Mouse (Mus musculus): Measurements from ENCODE around the gene Tmem131l. TPM values are rescaled to one million over a fixed set of nuclear protein-coding genes. Genes with fewer than 3 reads are reported as not detected.
A peak's percentile ranks its signal among the peaks of the same experiment; 100 is the strongest.

Gene Tmem131l
- polyA plus RNA-seq, 1 experiment: 9.8 TPM

DNA sequence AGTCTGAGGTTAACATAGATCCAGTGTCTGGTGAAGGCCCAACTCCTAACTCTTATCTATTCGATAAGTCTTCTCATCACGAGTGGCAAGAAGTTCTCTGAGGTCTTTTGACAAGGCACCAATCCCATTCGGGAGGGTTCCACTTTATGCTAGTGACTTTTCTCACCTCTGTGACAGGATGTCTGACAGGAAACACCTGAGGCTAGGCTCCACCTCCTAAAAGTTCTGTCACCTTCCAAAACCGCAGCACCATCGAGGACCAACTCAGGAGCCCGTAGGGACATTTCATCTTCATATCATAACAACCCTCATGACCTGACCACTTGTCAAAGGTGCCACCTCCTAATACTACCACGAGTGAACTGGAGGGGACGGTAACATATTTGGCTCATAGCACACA lies 6.2 kb upstream of the Tmem131l start:
- no peaks in the 10 kb centered on the region for H3K27me3 ChIP-seq (replicated peaks; ENCODE audit: control insufficient read depth, insufficient read depth, low read length)
- H3K4me1 ChIP-seq (ENCODE audit: control insufficient read depth, insufficient read depth, low read length): no peaks in the 10 kb centered on the region
- DNase-seq: no peak
- 89% methylated on average over 8 of the region's 8 CpGs for WGBS
- TF ChIP-seq POLR2A (IDR thresholded peaks at IDR 0.05; ENCODE audit: low read depth, low read length) (no peak), CTCF (conservative IDR thresholded peaks at IDR 0.05; ENCODE audit: insufficient read depth, insufficient read length, low read depth, low read length) (no peak)
- H3K36me3 ChIP-seq (ENCODE audit: control insufficient read depth, insufficient read depth, low read length): no peaks in the 10 kb centered on the region
- no peak overlapping the region for H3K4me3 ChIP-seq (ENCODE audit: insufficient read depth, low read depth, low read length)
- H3K27ac ChIP-seq (ENCODE audit: insufficient read depth, low read depth, low read length): no peak overlapping the region

DNA sequence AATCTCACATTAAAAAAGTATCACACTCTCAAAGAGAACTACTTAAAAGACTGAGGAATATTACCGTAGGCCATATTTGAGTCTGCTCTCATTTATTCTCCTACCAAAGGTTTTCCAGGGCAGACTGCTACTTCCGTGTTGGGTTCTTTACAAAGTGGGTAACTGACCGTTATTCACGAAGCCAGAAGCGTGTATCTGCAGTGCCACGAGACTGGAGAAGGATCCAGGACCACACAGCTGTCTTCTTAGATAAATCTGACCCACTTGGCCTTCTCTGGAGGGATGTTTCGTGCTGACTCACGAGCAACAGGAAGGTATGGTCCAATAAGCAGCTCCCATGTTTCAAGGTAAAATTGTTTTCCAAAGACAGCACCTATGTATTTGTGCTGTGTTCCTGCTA lies 1.8 kb upstream of the Tmem131l start:
- Histone ChIP-seq H3K4me3 (ENCODE audit: insufficient read depth, low read depth, low read length) (no peak overlapping the region), H3K27ac (ENCODE audit: insufficient read depth, low read depth, low read length) (no peak overlapping the region), H3K27me3 (replicated peaks; ENCODE audit: control insufficient read depth, insufficient read depth, low read length) (no peaks in the 10 kb centered on the region), H3K4me1 (ENCODE audit: control insufficient read depth, insufficient read depth, low read length) (no peaks in the 10 kb centered on the region), H3K36me3 (ENCODE audit: control insufficient read depth, insufficient read depth, low read length) (no peaks in the 10 kb centered on the region)
- TF ChIP-seq CTCF (conservative IDR thresholded peaks at IDR 0.05; ENCODE audit: insufficient read depth, insufficient read length, low read depth, low read length): no peak
- TF ChIP-seq POLR2A (IDR thresholded peaks at IDR 0.05; ENCODE audit: low read depth, low read length): no peak
- DNase-seq: no peak
- WGBS: 95% methylated on average over 8 of the region's 8 CpGs

DNA sequence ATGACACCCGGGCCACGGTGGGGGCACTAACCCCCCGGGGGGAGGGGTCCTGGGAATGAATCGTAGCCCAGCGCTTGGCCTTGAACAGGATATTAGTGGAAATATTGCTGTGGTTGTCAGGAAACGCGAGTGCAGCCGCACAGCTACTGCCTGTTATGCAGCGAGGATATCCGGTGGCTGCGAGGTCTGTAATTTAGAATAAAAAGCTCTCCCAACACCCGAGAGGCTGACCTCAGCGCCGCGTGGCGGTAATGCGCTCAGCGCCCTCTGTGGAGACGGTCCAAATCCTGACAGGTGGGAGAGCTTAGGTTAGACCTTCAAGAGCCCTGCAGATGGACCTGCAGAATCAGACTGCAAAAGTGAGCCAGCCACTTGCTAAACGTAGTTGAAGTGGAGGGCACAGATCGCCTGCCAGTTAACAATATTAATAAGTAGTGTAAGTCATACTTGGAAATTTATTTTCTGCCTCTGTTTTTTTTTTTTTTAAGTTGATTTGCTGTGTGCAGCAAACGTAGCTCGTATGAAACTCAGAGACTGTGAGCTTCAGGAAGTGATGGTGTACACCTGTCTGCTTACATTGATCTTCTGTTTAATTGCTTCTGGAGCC lies 604 bp upstream of the Tmem131l start:
- peak overlapping the region; percentile 67 for H3K4me3 ChIP-seq (ENCODE audit: insufficient read depth, low read depth, low read length)
- peak; percentile 74 for DNase-seq
- TF ChIP-seq POLR2A (IDR thresholded peaks at IDR 0.05; ENCODE audit: low read depth, low read length) (no peak), CTCF (conservative IDR thresholded peaks at IDR 0.05; ENCODE audit: insufficient read depth, insufficient read length, low read depth, low read length) (peak; percentile 19; the same call in 1 of the 2 replicates)
- H3K4me1 ChIP-seq (ENCODE audit: control insufficient read depth, insufficient read depth, low read length): no peaks in the 10 kb centered on the region
- no peaks in the 10 kb centered on the region for H3K27me3 ChIP-seq (replicated peaks; ENCODE audit: control insufficient read depth, insufficient read depth, low read length)
- H3K27ac ChIP-seq (ENCODE audit: insufficient read depth, low read depth, low read length): peak overlapping the region; percentile 63
- H3K36me3 ChIP-seq (ENCODE audit: control insufficient read depth, insufficient read depth, low read length): no peaks in the 10 kb centered on the region
- 3% methylated on average over 23 of the region's 23 CpGs for WGBS

DNA sequence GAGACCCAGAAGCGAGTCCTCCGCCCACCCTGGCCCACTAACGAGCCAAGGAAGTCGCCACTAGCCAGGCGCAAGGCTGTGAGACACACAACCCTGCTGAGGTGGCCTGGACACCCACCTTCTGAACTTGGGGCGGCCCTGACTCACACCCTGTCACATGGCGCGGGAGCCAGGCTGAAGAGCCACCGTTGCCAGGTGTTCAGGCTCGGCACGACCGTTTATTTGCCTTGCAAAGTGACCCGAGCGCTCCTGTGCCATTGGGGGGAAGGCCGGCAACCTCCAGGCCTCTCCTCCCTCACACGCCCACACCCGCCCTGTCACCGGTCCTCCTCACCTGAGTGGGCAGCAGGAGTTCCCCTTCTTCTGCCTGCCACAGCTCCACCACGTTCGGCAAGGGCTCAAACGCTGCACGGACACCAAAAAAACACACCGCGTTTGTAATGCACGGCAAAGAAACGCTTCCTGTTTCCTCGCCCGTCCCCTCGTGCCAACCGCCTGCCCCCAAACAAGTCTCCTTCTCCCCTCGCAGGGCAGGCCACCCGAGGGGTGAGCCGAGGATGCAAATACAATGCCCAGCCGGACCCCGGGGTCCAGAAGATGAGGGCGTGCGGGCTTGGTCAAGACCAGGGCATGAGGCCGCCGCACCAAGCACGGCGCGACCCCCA lies 862 bp downstream of the Tmem131l start:
- Histone ChIP-seq H3K27me3 (replicated peaks; ENCODE audit: control insufficient read depth, insufficient read depth, low read length) (no peaks in the 10 kb centered on the region), H3K4me1 (ENCODE audit: control insufficient read depth, insufficient read depth, low read length) (peaks cover 3% of the 10 kb centered on the region; the same call in 1 of the 2 replicates), H3K27ac (ENCODE audit: insufficient read depth, low read depth, low read length) (peak overlapping the region; percentile 4; the same call in 1 of the 2 replicates), H3K4me3 (ENCODE audit: insufficient read depth, low read depth, low read length) (peak overlapping the region; percentile 87), H3K36me3 (ENCODE audit: control insufficient read depth, insufficient read depth, low read length) (no peaks in the 10 kb centered on the region)
- DNase-seq: peak; percentile 69
- WGBS: 2% methylated on average over 42 of the region's 42 CpGs
- TF ChIP-seq CTCF (conservative IDR thresholded peaks at IDR 0.05; ENCODE audit: insufficient read depth, insufficient read length, low read depth, low read length) (no peak), POLR2A (IDR thresholded peaks at IDR 0.05; ENCODE audit: low read depth, low read length) (no peak)

DNA sequence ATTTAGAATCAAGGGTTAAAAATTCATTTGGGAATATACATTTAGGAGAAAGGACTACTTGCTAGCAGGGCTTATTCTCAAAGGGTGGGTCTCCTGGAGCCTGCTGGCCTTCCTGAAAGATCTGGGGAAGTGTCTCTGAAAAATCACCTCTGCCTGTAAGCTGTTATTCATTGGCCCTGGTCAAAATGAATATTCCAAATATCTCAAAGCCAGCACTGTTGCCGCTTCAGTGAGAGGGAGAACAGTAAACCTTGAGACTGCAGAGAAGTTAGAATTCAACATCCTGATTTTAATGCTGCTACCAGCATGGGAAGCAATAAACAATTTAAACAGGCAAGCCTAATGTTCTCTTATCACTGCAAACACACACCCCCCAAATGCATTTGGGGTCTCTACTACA lies 1.8 kb downstream of the Tmem131l start:
- Histone ChIP-seq H3K36me3 (ENCODE audit: control insufficient read depth, insufficient read depth, low read length) (no peaks in the 10 kb centered on the region), H3K4me3 (ENCODE audit: insufficient read depth, low read depth, low read length) (no peak overlapping the region), H3K27me3 (replicated peaks; ENCODE audit: control insufficient read depth, insufficient read depth, low read length) (no peaks in the 10 kb centered on the region), H3K27ac (ENCODE audit: insufficient read depth, low read depth, low read length) (no peak overlapping the region), H3K4me1 (ENCODE audit: control insufficient read depth, insufficient read depth, low read length) (peaks cover 3% of the 10 kb centered on the region; the same call in 1 of the 2 replicates)
- no peak for TF ChIP-seq POLR2A (IDR thresholded peaks at IDR 0.05; ENCODE audit: low read depth, low read length)
- TF ChIP-seq CTCF (conservative IDR thresholded peaks at IDR 0.05; ENCODE audit: insufficient read depth, insufficient read length, low read depth, low read length): no peak
- DNase-seq: no peak
- 55% methylated on average over 1 of the region's 1 CpGs for WGBS

DNA sequence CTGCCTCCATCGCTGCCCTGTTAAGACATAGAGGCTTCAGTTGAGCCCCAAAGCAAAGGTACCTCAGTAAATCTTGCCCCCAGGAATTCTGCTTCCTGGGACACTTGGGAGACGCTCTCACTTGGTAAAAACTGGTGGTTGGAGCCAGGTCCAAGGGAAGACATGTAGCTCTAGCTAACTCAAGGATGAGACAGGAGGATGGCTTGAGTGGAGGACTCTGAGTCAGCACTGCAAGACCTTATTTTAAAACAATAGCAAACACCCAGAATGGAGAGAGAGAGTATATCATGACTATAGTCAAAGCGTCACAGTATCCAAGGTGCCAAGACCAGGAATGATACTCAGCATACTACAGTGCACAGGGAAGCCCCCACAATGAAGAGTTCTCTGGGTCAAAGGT lies 2.4 kb downstream of the Tmem131l start:
- no peaks in the 10 kb centered on the region for H3K27me3 ChIP-seq (replicated peaks; ENCODE audit: control insufficient read depth, insufficient read depth, low read length)
- H3K4me3 ChIP-seq (ENCODE audit: insufficient read depth, low read depth, low read length): no peak overlapping the region
- no peak overlapping the region for H3K27ac ChIP-seq (ENCODE audit: insufficient read depth, low read depth, low read length)
- WGBS: 96% methylated on average over 3 of the region's 3 CpGs
- no peak for DNase-seq
- H3K36me3 ChIP-seq (ENCODE audit: control insufficient read depth, insufficient read depth, low read length): no peaks in the 10 kb centered on the region
- peaks cover 3% of the 10 kb centered on the region; the same call in 1 of the 2 replicates for H3K4me1 ChIP-seq (ENCODE audit: control insufficient read depth, insufficient read depth, low read length)
- TF ChIP-seq POLR2A (IDR thresholded peaks at IDR 0.05; ENCODE audit: low read depth, low read length) (no peak), CTCF (conservative IDR thresholded peaks at IDR 0.05; ENCODE audit: insufficient read depth, insufficient read length, low read depth, low read length) (no peak)

DNA sequence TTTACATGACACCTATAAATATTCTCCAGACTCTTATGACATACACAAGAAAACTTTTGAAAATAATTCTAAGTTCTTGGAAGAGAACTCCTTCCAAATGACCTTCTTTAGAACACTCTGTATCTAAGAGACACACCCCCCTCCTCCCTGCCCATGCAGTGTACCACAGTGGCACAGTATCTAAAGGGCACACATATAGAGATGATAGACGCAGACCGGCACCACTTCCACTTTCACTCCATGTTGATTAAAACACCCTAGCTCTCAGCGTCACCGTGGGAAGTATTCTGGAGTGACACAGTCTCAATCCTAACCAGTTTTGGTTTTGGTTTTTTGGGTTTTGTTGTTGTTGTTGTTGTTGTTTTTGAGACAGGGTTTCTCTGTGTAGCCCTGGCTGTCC lies 3.1 kb downstream of the Tmem131l start:
- WGBS: 92% methylated on average over 4 of the region's 4 CpGs
- H3K36me3 ChIP-seq (ENCODE audit: control insufficient read depth, insufficient read depth, low read length): no peaks in the 10 kb centered on the region

More for the DNA sequence above, 3.1 kb downstream of the Tmem131l start:
- H3K27ac ChIP-seq (ENCODE audit: insufficient read depth, low read depth, low read length): no peak overlapping the region
- no peaks in the 10 kb centered on the region for H3K27me3 ChIP-seq (replicated peaks; ENCODE audit: control insufficient read depth, insufficient read depth, low read length)
- no peak for TF ChIP-seq POLR2A (IDR thresholded peaks at IDR 0.05; ENCODE audit: low read depth, low read length)
- no peak for TF ChIP-seq CTCF (conservative IDR thresholded peaks at IDR 0.05; ENCODE audit: insufficient read depth, insufficient read length, low read depth, low read length)
- no peak overlapping the region for H3K4me3 ChIP-seq (ENCODE audit: insufficient read depth, low read depth, low read length)
- no peak for DNase-seq
- peaks cover 3% of the 10 kb centered on the region; the same call in 1 of the 2 replicates for H3K4me1 ChIP-seq (ENCODE audit: control insufficient read depth, insufficient read depth, low read length)
